Mouse (Mus musculus): Measurements from ENCODE around the gene Vsig2.

Gene Vsig2

DNA sequence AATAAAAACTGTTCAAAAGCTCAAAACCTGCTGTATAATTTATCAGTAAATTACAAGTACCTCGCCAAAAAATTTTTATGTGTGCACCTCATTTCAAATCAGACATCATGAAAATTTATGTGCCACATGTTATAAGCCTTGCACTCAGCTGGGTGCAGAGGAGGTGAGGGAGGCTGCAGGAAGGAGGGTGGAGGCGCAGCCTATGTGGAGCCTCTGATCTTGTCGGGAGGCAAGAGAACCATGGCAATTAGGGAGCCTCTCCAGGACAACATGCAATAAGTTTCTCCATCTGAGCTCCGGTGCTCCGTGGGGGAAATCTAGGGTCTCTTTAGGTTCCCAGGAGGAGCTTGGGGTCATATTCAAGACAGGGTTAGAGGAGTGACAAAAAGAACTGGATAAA lies 28.4 kb downstream of the Vsig2 start:
- H3K36me3 ChIP-seq (ENCODE audit: control insufficient read depth, insufficient read depth, low read length, poor library complexity, severe bottlenecking), result no peaks in the 10 kb centered on the region
- H3K27me3 ChIP-seq (ENCODE audit: control insufficient read depth, insufficient read depth, low read length, poor library complexity, severe bottlenecking), result no peaks in the 10 kb centered on the region; the same call in 1 of the 2 replicates
- DNase-seq (ENCODE audit: low read depth, low spot score), result no peak

DNA sequence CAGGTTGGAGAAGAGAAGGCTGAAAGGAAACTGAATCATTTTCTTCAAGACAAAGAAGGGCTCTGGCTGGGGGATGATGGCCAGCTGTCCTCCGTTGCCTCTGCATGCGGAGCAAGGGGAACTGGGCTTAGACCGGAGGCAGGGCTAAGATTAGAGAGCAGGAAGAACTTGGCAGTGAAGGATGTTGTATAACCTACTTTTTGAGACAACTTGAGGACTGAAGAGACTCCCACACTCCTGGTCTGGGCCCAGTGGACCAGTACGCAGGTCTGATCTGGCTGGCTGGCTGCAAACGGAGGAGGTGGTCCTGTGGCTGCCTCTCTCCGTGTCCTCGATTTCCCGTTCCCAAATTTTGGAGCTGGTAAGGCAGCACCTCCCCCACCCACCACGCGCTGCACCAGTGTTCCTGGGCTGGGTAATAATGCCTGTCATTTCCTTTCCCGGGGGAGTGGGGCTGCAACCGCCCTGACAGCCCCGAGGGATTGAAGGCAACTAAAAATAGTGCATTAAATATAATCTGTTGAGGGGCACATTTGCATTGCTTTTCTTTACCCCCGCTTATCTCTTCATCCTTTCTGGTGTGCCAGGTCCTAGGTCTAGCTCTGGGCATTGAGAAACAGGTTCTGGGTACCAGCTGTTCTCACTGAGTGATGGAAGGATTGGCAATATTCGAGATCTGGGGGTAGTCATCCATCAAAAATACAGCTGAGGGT lies 29.0 kb downstream of the Vsig2 start:
- DNase-seq (ENCODE audit: low read depth, low spot score), result peak; percentile 31
- Histone ChIP-seq H3K27me3 (ENCODE audit: control insufficient read depth, insufficient read depth, low read length, poor library complexity, severe bottlenecking) (no peaks in the 10 kb centered on the region; the same call in 1 of the 2 replicates), H3K36me3 (ENCODE audit: control insufficient read depth, insufficient read depth, low read length, poor library complexity, severe bottlenecking) (no peaks in the 10 kb centered on the region)

DNA sequence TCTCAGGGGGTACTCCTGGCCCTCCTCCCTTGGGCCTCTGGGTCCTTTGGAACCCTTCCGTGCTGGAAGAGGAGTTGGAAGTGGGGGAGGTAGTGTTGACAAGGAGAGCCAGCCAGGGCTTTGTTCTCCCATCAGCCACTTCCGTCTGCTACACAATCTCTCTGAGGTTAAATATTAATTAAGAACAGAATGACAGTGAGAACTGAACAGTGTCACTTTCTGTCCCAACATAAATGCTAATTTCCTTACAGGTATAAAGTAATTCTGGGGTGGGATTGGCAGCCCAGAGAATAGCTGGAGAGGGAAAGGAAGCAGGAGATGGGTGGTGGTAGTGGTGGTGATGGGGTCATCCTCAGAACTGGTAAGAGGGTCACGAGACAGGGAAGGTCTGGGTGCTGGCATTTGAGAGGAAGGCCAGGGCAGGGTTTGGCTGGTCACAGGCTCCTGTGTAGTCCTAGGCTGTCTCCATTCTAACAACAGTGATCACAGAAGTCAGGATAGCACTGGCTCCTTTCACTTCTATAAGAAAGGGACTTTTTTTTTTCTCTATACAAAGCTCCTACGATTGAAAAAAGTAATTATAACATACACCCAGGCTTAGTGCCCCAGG lies 29.7 kb downstream of the Vsig2 start:
- H3K36me3 ChIP-seq (ENCODE audit: control insufficient read depth, insufficient read depth, low read length, poor library complexity, severe bottlenecking), result no peaks in the 10 kb centered on the region
- no peak for DNase-seq (ENCODE audit: low read depth, low spot score)
- H3K27me3 ChIP-seq (ENCODE audit: control insufficient read depth, insufficient read depth, low read length, poor library complexity, severe bottlenecking), result no peaks in the 10 kb centered on the region; the same call in 1 of the 2 replicates

DNA sequence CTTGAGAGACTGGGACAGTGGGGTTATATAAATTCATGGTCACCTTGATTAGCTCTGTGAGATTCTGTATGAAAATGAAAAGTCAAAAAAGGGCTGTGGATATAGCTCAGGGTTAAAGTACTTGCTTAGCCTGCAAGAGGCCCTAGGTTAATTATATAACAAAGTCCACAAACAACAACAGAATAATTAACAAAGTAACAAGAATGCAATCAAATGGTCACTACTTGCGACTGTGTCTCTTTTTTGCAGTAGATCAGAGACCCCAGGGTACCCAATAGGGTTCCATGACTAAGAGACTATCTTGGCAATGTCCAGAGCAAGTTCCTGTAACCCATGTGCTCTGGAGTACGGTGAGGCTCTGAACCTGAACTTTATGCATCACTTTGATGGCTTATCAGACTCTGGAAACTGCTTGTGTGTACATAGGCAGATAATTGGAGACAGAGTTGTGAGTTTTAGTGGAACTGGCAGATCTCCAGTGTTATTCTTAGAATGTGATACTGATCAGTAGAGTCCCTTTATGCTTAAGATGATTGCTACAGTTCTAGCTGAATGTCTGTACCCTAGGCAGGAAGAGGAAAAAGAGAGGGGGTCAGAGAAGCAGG lies 30.3 kb downstream of the Vsig2 start:
- Histone ChIP-seq H3K36me3 (ENCODE audit: control insufficient read depth, insufficient read depth, low read length, poor library complexity, severe bottlenecking) (no peaks in the 10 kb centered on the region), H3K27me3 (ENCODE audit: control insufficient read depth, insufficient read depth, low read length, poor library complexity, severe bottlenecking) (no peaks in the 10 kb centered on the region; the same call in 1 of the 2 replicates)
- DNase-seq (ENCODE audit: low read depth, low spot score), result no peak

DNA sequence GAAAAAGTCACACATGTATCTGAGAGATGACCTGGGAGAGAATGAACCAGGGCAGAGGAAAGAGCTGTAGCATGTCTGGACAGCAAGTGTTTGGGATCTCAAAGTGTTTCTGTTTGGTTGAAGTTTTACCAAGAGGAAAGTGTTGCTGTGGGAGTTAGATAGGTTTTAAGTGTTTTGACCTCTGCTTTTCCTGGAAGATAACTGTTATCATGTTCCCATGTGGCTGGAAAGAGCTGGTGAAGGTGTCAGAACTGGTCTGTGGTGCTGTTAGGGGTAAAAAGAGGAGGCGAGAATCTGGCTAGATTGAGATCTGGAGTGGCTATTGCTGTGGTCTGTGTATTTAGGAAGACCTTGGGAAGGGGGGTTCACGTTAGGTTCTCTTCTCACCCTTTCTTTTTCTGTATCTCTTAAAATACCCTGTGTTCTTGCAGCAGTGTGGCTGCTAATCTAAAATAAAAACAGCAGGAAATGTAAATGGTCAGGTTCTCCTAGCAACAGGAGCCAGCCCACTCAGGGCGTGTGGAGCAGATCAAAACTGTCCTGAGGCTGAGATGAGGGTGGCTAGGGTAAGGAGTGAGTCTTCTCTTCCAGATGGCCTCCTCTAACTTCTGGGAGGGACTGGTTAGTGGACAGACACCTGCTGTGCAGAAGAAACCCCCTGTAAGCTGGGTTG lies 33.3 kb downstream of the Vsig2 start:
- Histone ChIP-seq H3K27me3 (ENCODE audit: control insufficient read depth, insufficient read depth, low read length, poor library complexity, severe bottlenecking) (no peaks in the 10 kb centered on the region), H3K36me3 (ENCODE audit: control insufficient read depth, insufficient read depth, low read length, poor library complexity, severe bottlenecking) (no peaks in the 10 kb centered on the region)
- no peak for DNase-seq (ENCODE audit: low read depth, low spot score)

DNA sequence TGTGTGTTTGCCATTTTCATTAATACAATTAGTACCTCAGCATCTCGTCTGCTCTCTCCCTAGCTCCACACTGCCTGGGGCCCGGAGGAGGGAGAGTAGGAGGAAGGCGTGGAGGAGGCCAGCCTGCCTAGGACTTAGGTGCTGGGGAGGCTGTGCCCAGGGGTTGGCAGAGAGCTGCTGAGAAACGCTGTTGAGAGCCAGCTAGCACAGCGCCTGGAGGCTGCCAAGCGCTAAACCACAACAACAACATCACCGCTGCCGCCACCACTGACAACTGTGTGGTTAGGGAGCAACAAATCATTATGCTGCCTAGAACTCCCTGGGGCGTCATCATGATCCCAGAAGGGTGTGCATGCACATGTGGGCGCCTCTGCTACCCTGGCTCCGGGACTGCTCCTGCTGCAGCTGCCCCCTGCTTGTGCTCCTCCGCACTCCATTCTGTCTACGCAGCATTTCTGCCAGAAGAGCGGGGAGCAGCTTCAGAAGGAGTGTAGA lies 37.4 kb downstream of the Vsig2 start:
- H3K36me3 ChIP-seq (ENCODE audit: control insufficient read depth, insufficient read depth, low read length, poor library complexity, severe bottlenecking), result no peaks in the 10 kb centered on the region
- peak; percentile 70 for DNase-seq (ENCODE audit: low read depth, low spot score)
- no peaks in the 10 kb centered on the region for H3K27me3 ChIP-seq (ENCODE audit: control insufficient read depth, insufficient read depth, low read length, poor library complexity, severe bottlenecking)

DNA sequence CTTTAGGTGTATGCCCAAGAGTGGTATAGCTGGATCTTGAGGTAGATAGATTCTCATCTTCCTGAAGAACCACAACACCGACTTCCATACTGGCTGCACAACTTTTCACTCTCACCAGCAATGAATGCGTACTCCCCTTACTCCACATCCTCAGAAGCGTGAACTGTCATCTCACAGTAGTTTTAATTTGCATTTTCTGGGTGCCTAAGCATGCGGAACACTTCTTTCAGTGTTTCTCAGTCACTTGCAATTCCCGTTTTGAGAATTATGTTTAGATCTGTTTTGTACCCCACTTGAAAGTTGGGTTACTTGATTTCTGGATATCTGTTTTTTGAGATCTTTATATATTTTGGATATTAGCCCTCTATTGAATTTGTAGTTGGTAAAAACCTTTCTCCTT lies 44.5 kb downstream of the Vsig2 start:
- DNase-seq (ENCODE audit: low read depth, low spot score), result peak; percentile 58

DNA sequence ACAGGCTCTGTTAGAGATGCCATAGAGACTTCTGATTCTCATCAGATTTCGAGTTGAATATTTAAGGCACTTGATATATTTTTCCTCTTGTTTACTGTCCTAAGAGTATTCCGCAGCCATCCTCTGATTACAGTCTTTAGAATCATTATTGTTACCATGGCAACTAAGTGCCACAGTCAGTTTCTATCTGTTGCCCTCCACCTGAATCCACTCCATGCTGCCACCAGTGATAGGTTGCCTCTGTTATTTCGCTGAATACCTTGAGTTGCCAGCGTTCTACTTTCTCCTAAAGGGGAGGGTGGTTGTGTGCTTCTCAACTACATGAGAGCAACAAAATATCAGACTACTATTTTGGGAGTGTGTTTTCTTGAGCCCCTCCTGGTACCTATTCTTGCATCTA lies 47.7 kb downstream of the Vsig2 start:
- no peak for DNase-seq (ENCODE audit: low read depth, low spot score)
- H3K27me3 ChIP-seq (ENCODE audit: control insufficient read depth, insufficient read depth, low read length, poor library complexity, severe bottlenecking), result no peaks in the 10 kb centered on the region
- no peaks in the 10 kb centered on the region for H3K36me3 ChIP-seq (ENCODE audit: control insufficient read depth, insufficient read depth, low read length, poor library complexity, severe bottlenecking)

More for the DNA sequence above, 44.5 kb downstream of the Vsig2 start:
- H3K27me3 ChIP-seq (ENCODE audit: control insufficient read depth, insufficient read depth, low read length, poor library complexity, severe bottlenecking), result no peaks in the 10 kb centered on the region
- H3K36me3 ChIP-seq (ENCODE audit: control insufficient read depth, insufficient read depth, low read length, poor library complexity, severe bottlenecking), result no peaks in the 10 kb centered on the region

DNA sequence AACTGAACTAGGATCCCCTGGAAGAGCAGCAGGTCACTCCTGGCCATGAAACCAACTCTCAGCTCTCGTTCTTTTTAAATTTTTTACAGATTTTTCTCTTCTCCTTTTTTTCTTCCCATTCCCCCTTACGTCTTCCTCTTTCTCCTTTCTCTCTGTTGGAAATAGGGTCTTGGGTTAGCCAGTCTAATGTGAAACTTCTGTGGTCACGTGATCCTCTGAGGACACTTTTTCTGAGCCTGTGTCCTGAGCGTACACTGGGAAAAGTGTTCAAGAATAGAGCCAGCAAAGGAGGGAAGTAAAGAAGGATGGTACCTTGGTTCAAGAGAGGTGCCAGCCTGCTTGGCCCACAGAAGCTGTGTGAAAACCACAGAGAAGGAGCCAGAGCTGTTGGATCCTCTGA lies 51.3 kb downstream of the Vsig2 start:
- no peak for DNase-seq (ENCODE audit: low read depth, low spot score)
- Histone ChIP-seq H3K27me3 (ENCODE audit: control insufficient read depth, insufficient read depth, low read length, poor library complexity, severe bottlenecking) (no peaks in the 10 kb centered on the region), H3K36me3 (ENCODE audit: control insufficient read depth, insufficient read depth, low read length, poor library complexity, severe bottlenecking) (no peaks in the 10 kb centered on the region)

DNA sequence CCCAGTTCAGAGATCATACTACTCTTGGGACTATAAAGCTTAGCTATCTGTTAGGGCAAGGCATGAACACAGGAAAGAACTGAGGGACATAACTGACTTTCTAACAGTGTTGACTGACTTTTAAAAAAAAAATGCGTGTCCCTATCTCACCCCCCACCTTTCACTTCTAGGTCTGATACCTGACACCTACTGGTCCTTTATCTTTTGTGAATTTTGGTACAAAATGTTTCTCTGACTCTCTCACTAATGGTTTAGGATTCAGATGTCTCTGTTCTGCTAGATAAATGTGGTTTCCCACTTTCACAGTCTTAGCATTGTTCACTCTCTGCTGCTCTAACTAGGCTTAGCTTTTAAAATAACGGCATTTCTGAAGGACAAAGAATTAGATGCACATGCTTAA lies 53.0 kb downstream of the Vsig2 start:
- no peak for DNase-seq (ENCODE audit: low read depth, low spot score)
- Histone ChIP-seq H3K36me3 (ENCODE audit: control insufficient read depth, insufficient read depth, low read length, poor library complexity, severe bottlenecking) (no peaks in the 10 kb centered on the region), H3K27me3 (ENCODE audit: control insufficient read depth, insufficient read depth, low read length, poor library complexity, severe bottlenecking) (no peaks in the 10 kb centered on the region)

DNA sequence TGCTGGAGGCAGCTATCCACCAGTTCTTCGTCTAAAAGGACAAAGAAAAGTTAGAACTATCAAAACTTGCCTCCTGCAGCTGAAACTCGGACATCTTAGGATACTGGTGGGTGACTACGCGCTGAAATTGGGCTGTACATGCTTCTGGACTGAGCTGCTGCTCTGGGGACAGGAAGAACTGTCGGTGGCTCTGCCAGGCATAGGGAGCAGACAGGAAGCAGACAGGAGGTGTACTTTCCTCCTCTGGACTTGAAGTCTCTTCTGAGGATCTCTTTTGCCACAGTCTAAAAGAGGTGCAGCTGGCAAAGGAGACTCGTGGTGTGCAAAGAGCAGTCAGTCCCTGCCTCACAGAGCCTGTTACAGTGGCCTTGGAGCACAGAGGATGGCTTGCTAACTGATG lies 53.6 kb downstream of the Vsig2 start:
- DNase-seq (ENCODE audit: low read depth, low spot score), result no peak
- H3K27me3 ChIP-seq (ENCODE audit: control insufficient read depth, insufficient read depth, low read length, poor library complexity, severe bottlenecking), result no peaks in the 10 kb centered on the region
- no peaks in the 10 kb centered on the region for H3K36me3 ChIP-seq (ENCODE audit: control insufficient read depth, insufficient read depth, low read length, poor library complexity, severe bottlenecking)

DNA sequence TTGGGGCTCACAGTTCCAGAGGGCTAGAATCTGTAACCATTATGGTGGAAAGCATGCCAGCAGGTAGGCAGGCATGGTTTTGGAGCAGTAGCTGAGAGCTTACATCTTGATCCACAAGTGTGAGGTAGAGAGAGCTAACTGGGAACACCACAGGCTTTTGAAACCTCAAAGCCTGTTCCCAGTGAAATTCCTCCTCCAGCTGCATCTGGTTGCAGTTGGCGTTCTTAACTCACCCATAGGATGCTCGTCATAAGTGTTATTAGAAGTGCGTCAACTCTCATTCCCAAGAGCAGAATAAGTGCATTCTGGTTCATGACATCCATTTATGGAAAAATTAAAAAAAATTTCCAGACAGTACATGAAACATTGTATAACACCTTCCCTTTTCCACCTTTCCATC lies 54.6 kb downstream of the Vsig2 start:
- Histone ChIP-seq H3K36me3 (ENCODE audit: control insufficient read depth, insufficient read depth, low read length, poor library complexity, severe bottlenecking) (no peaks in the 10 kb centered on the region), H3K27me3 (ENCODE audit: control insufficient read depth, insufficient read depth, low read length, poor library complexity, severe bottlenecking) (no peaks in the 10 kb centered on the region)
- no peak for DNase-seq (ENCODE audit: low read depth, low spot score)
